Mouse (Mus musculus) MEL (cell line): ENCODE results near the gene Amz1. TPM values are rescaled to one million over a fixed set of nuclear protein-coding genes. Genes with fewer than 3 reads are reported as not detected.
A peak's percentile ranks its signal among the peaks of the same experiment; 100 is the strongest.

Source experiments
- DNase-seq: peaks from one replicate; pipeline ENCODE4 v3.0.0; 2011; ENCODE audit warnings: low read depth, low spot score
- H3K27ac ChIP-seq: 2 replicates; pipeline ENCODE4 v1.5.1; 2012; ENCODE audit warnings: low read depth, mild to moderate bottlenecking, control low read depth, low read length, moderate library complexity; ENCODE audit not compliant: control insufficient read depth
- H3K27me3 ChIP-seq, 2 experiments: fragments of 150-350 bp in 1 of 2; sonication (generic) in 1 of 2; 2 replicates each; pipeline ENCODE4 v1.6.1; 2012; ENCODE audit warnings: low read length in 2 of 2, mild to moderate bottlenecking in 2 of 2, improper control_type of control experiment in 1 of 2, moderate library complexity in 1 of 2; ENCODE audit not compliant: insufficient read depth in 2 of 2, control insufficient read depth in 1 of 2
- H3K36me3 ChIP-seq, 2 experiments: 2 replicates each; pipeline ENCODE4 v1.6.1; 2012 to 2014; ENCODE audit warnings: low read length in 2 of 2, improper control_type of control experiment in 1 of 2, inconsistent platforms in 1 of 2, mild to moderate bottlenecking in 1 of 2; ENCODE audit not compliant: insufficient read depth in 2 of 2, control insufficient read depth in 1 of 2
- H3K4me1 ChIP-seq, 2 experiments: fragments of 150-350 bp in 1 of 2; sonication (generic) in 1 of 2; 2 replicates each; pipeline ENCODE4 v1.6.1; 2012; ENCODE audit warnings: low read length in 2 of 2, improper control_type of control experiment in 1 of 2, mild to moderate bottlenecking in 1 of 2; ENCODE audit not compliant: insufficient read depth in 2 of 2, control insufficient read depth in 1 of 2
- H3K4me3 ChIP-seq, 2 experiments: fragments of 150-350 bp in 1 of 2; sonication (generic) in 1 of 2; 2 replicates each; pipeline ENCODE4 v1.5.1; 2012; ENCODE audit warnings: low read depth in 2 of 2, low read length in 2 of 2, mild to moderate bottlenecking in 2 of 2, moderate library complexity in 2 of 2, control low read depth in 1 of 2, improper control_type of control experiment in 1 of 2; ENCODE audit not compliant: control insufficient read depth in 1 of 2, insufficient read depth in 1 of 2
- H3K79me2 ChIP-seq: 2 replicates; pipeline ENCODE4 v1.6.1; 2012; ENCODE audit warnings: mild to moderate bottlenecking, low read length, moderate library complexity; ENCODE audit not compliant: control insufficient read depth, poor library complexity, insufficient read depth
- H3K9ac ChIP-seq: 2 replicates; pipeline ENCODE4 v1.6.1; 2012; ENCODE audit warnings: low read depth, mild to moderate bottlenecking, control low read depth, low read length, moderate library complexity; ENCODE audit not compliant: control insufficient read depth, poor library complexity, severe bottlenecking
- H3K9me3 ChIP-seq: fragments of 150-350 bp; sonication (generic); replicated peaks from 2 replicates; pipeline ENCODE4 v1.6.1; 2012; ENCODE audit warnings: mild to moderate bottlenecking, low read length, improper control_type of control experiment, moderate library complexity; ENCODE audit not compliant: insufficient read depth
- E2F4 ChIP-seq: IDR thresholded peaks from 2 replicates; pipeline ENCODE4 v1.6.1; 2011; ENCODE audit warnings: low read depth, low read length, improper control_type of control experiment, borderline replicate concordance
- ETS1 ChIP-seq: IDR thresholded peaks from 2 replicates; pipeline ENCODE4 v1.6.1; 2012; ENCODE audit warnings: low read depth, mild to moderate bottlenecking, inconsistent platforms, low read length, improper control_type of control experiment, moderate library complexity
- GATA1 ChIP-seq: IDR thresholded peaks from 2 replicates; pipeline ENCODE4 v1.6.1; 2011; ENCODE audit warnings: low read depth, low read length, improper control_type of control experiment
- JUND ChIP-seq: IDR thresholded peaks from 2 replicates; pipeline ENCODE4 v1.6.1; 2011; ENCODE audit warnings: low read depth, mild to moderate bottlenecking, improper control_type of control experiment, low read length
- KAT2A ChIP-seq: conservative IDR thresholded peaks from 2 replicates; pipeline ENCODE4 v1.6.1; 2012; ENCODE audit warnings: low read depth, low read length, improper control_type of control experiment, inconsistent platforms
- MAFK ChIP-seq: IDR thresholded peaks from 2 replicates; pipeline ENCODE4 v1.6.1; 2011; ENCODE audit warnings: low read depth, mild to moderate bottlenecking, low read length, improper control_type of control experiment, borderline replicate concordance
- MAX ChIP-seq: IDR thresholded peaks from 2 replicates; pipeline ENCODE4 v1.6.1; 2011; ENCODE audit warnings: low read length, improper control_type of control experiment
- MXI1 ChIP-seq: IDR thresholded peaks from 2 replicates; pipeline ENCODE4 v1.6.1; 2011; ENCODE audit warnings: mild to moderate bottlenecking, low read depth, low read length, improper control_type of control experiment
- POLR2AphosphoS2 ChIP-seq: IDR thresholded peaks from 2 replicates; pipeline ENCODE4 v1.6.1; 2011; ENCODE audit warnings: low read length, improper control_type of control experiment
- RCOR1 ChIP-seq: IDR thresholded peaks from 2 replicates; pipeline ENCODE4 v1.6.1; 2012; ENCODE audit warnings: low read depth, mild to moderate bottlenecking, inconsistent platforms, low read length, improper control_type of control experiment
- SIN3A ChIP-seq: IDR thresholded peaks from 2 replicates; pipeline ENCODE4 v1.6.1; 2012; ENCODE audit warnings: low read length, improper control_type of control experiment, inconsistent platforms
- TCF12 ChIP-seq: IDR thresholded peaks from 2 replicates; pipeline ENCODE4 v1.6.1; 2014; ENCODE audit warnings: low read depth, mild to moderate bottlenecking, inconsistent platforms, low read length, improper control_type of control experiment, moderate library complexity
- ZMIZ1 ChIP-seq: IDR thresholded peaks from 2 replicates; pipeline ENCODE4 v1.6.1; 2012; ENCODE audit warnings: low read depth, mild to moderate bottlenecking, inconsistent platforms, low read length, improper control_type of control experiment, moderate library complexity
- polyA plus RNA-seq, 2 experiments: library from polyadenylated mRNA; stranded (reverse) in 1 of 2; unstranded in 1 of 2; fragments of >175 nt in 1 of 2; fragments of >200 nt in 1 of 2; gene quantifications; 2 replicates each; pipeline versions ENCODE4 v1.2.1 to v1.2.4; 2012; ENCODE audit warnings: low replicate concordance in 2 of 2, low read depth in 1 of 2; ENCODE audit not compliant: insufficient read length in 2 of 2, insufficient read depth in 1 of 2, missing spikeins in 1 of 2
- total RNA-seq: library from RNA; depleted of rRNA; stranded (reverse); fragments of 300-350 nt; gene quantifications from 2 replicates; pipeline ENCODE4 v1.2.3, GENCODE M21; 2012

Gene Amz1
- total and polyA plus RNA-seq, 3 experiments = 0.68 to 1.7 TPM; not detected in 1

GRCm38 (mm10) chr5:140790392-140790791 lies 66.5 kb downstream of the Amz1 start:
- TF ChIP-seq TCF12 (0 out of 2 replicates have a peak, but pooled peaks have one; percentile 14), JUND (0 out of 2 replicates have a peak, but pooled peaks have one; percentile 70), MXI1 (0 out of 2 replicates have a peak, but pooled peaks have one; percentile 37), ZMIZ1 (no peak), GATA1 (peak; percentile 43; the same call in 1 of the 2 replicates), SIN3A (0 out of 2 replicates have a peak, but pooled peaks have one; percentile 50), ETS1 (peak; percentile 84), RCOR1 (peak; percentile 22; the same call in 1 of the 2 replicates), E2F4 (no peak)
- TF ChIP-seq, all 39 proteins: peak for 7
- peak; percentile 42 for DNase-seq
- peaks cover 0 to 46% of the 10 kb centered on the region in 2 experiments; a peak in 2 of 4 replicates for H3K36me3 ChIP-seq
- H3K9me3 ChIP-seq = no peaks in the 10 kb centered on the region
- no peaks in the 10 kb centered on the region for H3K27me3 ChIP-seq
- H3K79me2 ChIP-seq = no peaks in the 10 kb centered on the region
- H3K4me3 ChIP-seq = no peak overlapping the region
- H3K4me1 ChIP-seq = peaks cover 36 to 47% of the 10 kb centered on the region in 2 experiments
- H3K9ac ChIP-seq = no peak overlapping the region
- H3K27ac ChIP-seq = peak overlapping the region; percentile 14

GRCm38 (mm10) chr5:140790937-140791877 lies 67.3 kb downstream of the Amz1 start:
- Histone ChIP-seq H3K9ac (no peak overlapping the region), H3K9me3 (no peaks in the 10 kb centered on the region), H3K36me3 (peaks cover 0 to 50% of the 10 kb centered on the region in 2 experiments; a peak in 2 of 4 replicates), H3K27ac (peak overlapping the region; percentile 14), H3K4me1 (peaks cover 38 to 48% of the 10 kb centered on the region in 2 experiments), H3K4me3 (no peak overlapping the region), H3K27me3 (no peaks in the 10 kb centered on the region), H3K79me2 (no peaks in the 10 kb centered on the region)
- TF ChIP-seq KAT2A (no peak), MAX (peak; percentile 52; the same call in 1 of the 2 replicates)
- DNase-seq = peak; percentile 51

GRCm38 (mm10) chr5:140792233-140792632 lies 68.3 kb downstream of the Amz1 start:
- Histone ChIP-seq H3K9me3 (no peaks in the 10 kb centered on the region), H3K27ac (no peak overlapping the region), H3K79me2 (no peaks in the 10 kb centered on the region), H3K4me3 (no peak overlapping the region), H3K4me1 (peaks cover 42 to 48% of the 10 kb centered on the region in 2 experiments), H3K9ac (no peak overlapping the region), H3K27me3 (no peaks in the 10 kb centered on the region), H3K36me3 (peaks cover 0 to 50% of the 10 kb centered on the region in 2 experiments; a peak in 2 of 4 replicates)
- TF ChIP-seq MXI1 (peak; percentile 38; the same call in 1 of the 2 replicates), POLR2AphosphoS2 (no peak), MAFK (no peak)
- no peak for DNase-seq
